Mouse (Mus musculus) 3T3-L1 (cell line): ENCODE results near the gene Kctd19.

ENCODE experiments used
- DNase-seq: peaks from one replicate; pipeline ENCODE4 v3.0.0-alpha.2; 2015; ENCODE audit warnings: low read depth, low spot score

Gene Kctd19

GRCm38 (mm10) chr8:105359208-105359607 is 54.1 kb downstream of the Kctd19 start:
- no peak for DNase-seq

GRCm38 (mm10) chr8:105356681-105357080 is 56.6 kb downstream of the Kctd19 start:
- no peak for DNase-seq

GRCm38 (mm10) chr8:105355179-105356024 is 57.9 kb downstream of the Kctd19 start:
- peak; percentile 89 for DNase-seq

- no peak for DNase-seq
Measured at GRCm38 (mm10) chr8:105354549-105354948, 58.8 kb downstream of the Kctd19 start.

- DNase-seq: no peak
Measured at GRCm38 (mm10) chr8:105353583-105354135, 59.6 kb downstream of the Kctd19 start.

- DNase-seq: peak; percentile 44
Measured at GRCm38 (mm10) chr8:105350186-105350585, 63.1 kb downstream of the Kctd19 start.

GRCm38 (mm10) chr8:105349096-105349771 is 64.1 kb downstream of the Kctd19 start:
- no peak for DNase-seq

GRCm38 (mm10) chr8:105348450-105349095 is 64.7 kb downstream of the Kctd19 start, which contains the start of gene Slc9a5:
Slc9a5 (plus strand) TSS chr8:105348843.
- DNase-seq: peak; percentile 81

- DNase-seq: peak; percentile 99
Measured at GRCm38 (mm10) chr8:105347428-105348221, 65.7 kb downstream of the Kctd19 start, which contains the start of gene Fhod1. Fhod1 (minus strand) TSS chr8:105347953.

GRCm38 (mm10) chr8:105346611-105347427 is 66.5 kb downstream of the Kctd19 start:
- DNase-seq: peak; percentile 77

GRCm38 (mm10) chr8:105345061-105345975 is 68.0 kb downstream of the Kctd19 start:
- DNase-seq: peak; percentile 94

GRCm38 (mm10) chr8:105343791-105344574 is 69.3 kb downstream of the Kctd19 start:
- DNase-seq: no peak

GRCm38 (mm10) chr8:105342768-105343167 is 70.5 kb downstream of the Kctd19 start:
- no peak for DNase-seq

- DNase-seq: no peak
Measured at GRCm38 (mm10) chr8:105341399-105341798, 71.9 kb downstream of the Kctd19 start.

- DNase-seq: peak; percentile 49
Measured at GRCm38 (mm10) chr8:105339886-105340635, 73.2 kb downstream of the Kctd19 start.

- no peak for DNase-seq
Measured at GRCm38 (mm10) chr8:105338992-105339391, 74.3 kb downstream of the Kctd19 start.

- DNase-seq: no peak
Measured at GRCm38 (mm10) chr8:105336373-105337130, 76.8 kb downstream of the Kctd19 start.
